Mouse (Mus musculus) CD4-positive, CD25-positive, alpha-beta regulatory T cell (primary cell): Measurements from ENCODE around the gene Tmem220. TPM values are rescaled to one million over a fixed set of nuclear protein-coding genes. Genes with fewer than 3 reads are reported as not detected.

Experiments
- polyA plus RNA-seq: library from polyadenylated mRNA; unstranded; fragments of 100-300 nt; shearing (Covaris generic); gene quantifications from one replicate; pipeline ENCODE4 v1.2.1, GENCODE M21; 2017

Gene Tmem220
- polyA plus RNA-seq = 1.1 TPM

GRCm38 (mm10) chr11:67024867-67025477, at the start of gene Tmem220:
Gene Tmem220 (plus strand): TSS chr11:67025154.

GRCm38 (mm10) chr11:67052321-67052952, 27.5 kb downstream of the Tmem220 start, which contains the start of the genes Adprm and Sco1:
Gene Adprm (minus strand): TSS chr11:67052594.
Gene Sco1 (plus strand): TSS chr11:67052670.

GRCm38 (mm10) chr11:67078000-67078399, 53.0 kb downstream of the Tmem220 start, which contains the start of gene Myh3:
Gene Myh3 (plus strand): TSS chr11:67078300.

Other genes starting within 250 kb of the Tmem220 start
- not detected for gene Pirt, start 113.2 kb upstream of the Tmem220 start, polyA plus RNA-seq
- not detected for gene Tmem238l, start 68.5 kb upstream of the Tmem220 start, polyA plus RNA-seq
- gene Adprm, start 27.4 kb downstream of the Tmem220 start, polyA plus RNA-seq = 52.7 TPM
- gene Sco1, start 27.5 kb downstream of the Tmem220 start, polyA plus RNA-seq = 11.7 TPM
- 0.14 TPM for gene Myh3, start 53.1 kb downstream of the Tmem220 start, polyA plus RNA-seq
- not detected for gene Myh2, start 145.9 kb downstream of the Tmem220 start, polyA plus RNA-seq
- not detected for gene Myh1, start 174.9 kb downstream of the Tmem220 start, polyA plus RNA-seq
- gene Myh4, start 212.9 kb downstream of the Tmem220 start, polyA plus RNA-seq = not detected